In the genomic region with DNA sequence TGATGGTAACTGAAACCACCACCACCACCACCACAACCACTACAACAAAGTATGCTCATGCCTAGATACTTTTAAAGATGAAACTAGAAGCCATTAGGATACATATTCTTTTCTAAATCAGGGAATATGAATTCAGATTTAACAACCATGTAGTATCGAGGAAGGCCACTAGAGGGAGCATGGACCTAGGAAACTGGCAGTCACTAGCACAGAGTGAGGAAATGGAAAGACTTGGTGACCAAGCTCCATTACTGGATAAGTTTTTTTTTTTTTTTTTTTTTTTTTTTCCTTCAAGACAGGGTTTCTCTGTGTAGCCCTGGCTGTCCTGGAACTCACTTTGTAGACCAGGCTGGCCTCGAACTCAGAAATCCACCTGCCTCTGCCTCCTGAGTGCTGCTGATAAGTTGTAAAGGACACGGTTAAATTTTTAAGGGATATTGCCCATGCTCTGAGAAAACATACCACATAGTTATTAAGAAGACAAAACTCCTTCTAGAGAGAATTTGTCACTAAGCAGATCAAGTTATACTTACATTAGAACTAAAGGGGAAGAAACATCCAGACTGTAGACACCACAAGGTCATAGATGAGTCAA, we compare ENCODE assay signal across 9 mouse cellular contexts. TPM values are rescaled to one million over a fixed set of nuclear protein-coding genes. Genes with fewer than 3 reads are reported as not detected.
DNase-seq lines count a peak whose midpoint lies in the region; ATAC-seq and TF ChIP-seq lines count a peak whose summit lies in the region.
"Had no signal": no experiment of that assay in that cellular context is flagged by ENCODE, and none has a peak within 500 bp of the region (broad histone marks: within the 10 kb centered on the region; RNA-seq: fewer than 3 reads in every experiment).

No protein-coding gene starts in this region.

- POLR2A ChIA-PET in Patski (lab: Charles Lee), result no interaction called here

- H3K4me1 ChIP-seq in forebrain, embryonic 10.5 days, result no peaks in the 10 kb centered on the region
- H3K4me1 ChIP-seq in kidney, postnatal 0 days (replicated peaks; ENCODE audit: insufficient read depth, low read length), result no peaks in the 10 kb centered on the region
- H3K4me1 ChIP-seq in midbrain, embryonic 15.5 days, result no peaks in the 10 kb centered on the region

- peak; percentile 78 for TF ChIP-seq CTCF in Patski (IDR thresholded peaks at IDR 0.05)
- peak; percentile 87 for TF ChIP-seq CTCF in kidney, postnatal 0 days (IDR thresholded peaks at IDR 0.05; ENCODE audit: low read depth)

- WGBS in forebrain, embryonic 10.5 days, result 44% methylated on average over 3 of the region's 3 CpGs
- WGBS in kidney, postnatal 0 days, result 48% methylated on average over 3 of the region's 3 CpGs
- WGBS in midbrain, embryonic 15.5 days, result 53% methylated on average over 3 of the region's 3 CpGs

- in situ Hi-C loops in Patski (cut with MboI; ENCODE audit: low pct_unique_long_range_greater_than_20kb), result no loop called here

- CTCF ChIA-PET in Patski (lab: Charles Lee), result interaction anchor here (0.8 to 3.0 kb wide), 10 partner anchors 9 to 88 kb away, joined by 3 to 15 read pairs (median 4); no protein-coding TSS in a partner anchor

- H3K4me2 ChIP-seq in kidney, postnatal 0 days (ENCODE audit: low read length), result no peak overlapping the region
- H3K4me2 ChIP-seq in midbrain, embryonic 15.5 days, result no peak overlapping the region

- peak; percentile 75 for DNase-seq in layer of hippocampus, adult 11-12 months (ENCODE audit: low spot score)
- DNase-seq in layer of hippocampus, adult 8-10 months (ENCODE audit: low spot score in 2 of 2), result no peak
- peak; percentile 39 for DNase-seq in CD4-positive helper T cell, adult 2 months (ENCODE audit: low read depth, low spot score)
- DNase-seq in Patski (ENCODE audit: low read depth, low spot score), result peak; percentile 15
- DNase-seq in forebrain, embryonic 10.5 days (ENCODE audit: extremely low spot score, low spot score), result peak; percentile 17
- peak; percentile 84 for DNase-seq in kidney, postnatal 0 days (ENCODE audit: low spot score)
- DNase-seq in urinary bladder, adult 18-20 months (ENCODE audit: low spot score in 2 of 2), result no peak

- H3K27ac ChIP-seq in forebrain, embryonic 10.5 days, result no peak overlapping the region
- H3K27ac ChIP-seq in kidney, postnatal 0 days, result no peak overlapping the region
- H3K27ac ChIP-seq in midbrain, embryonic 15.5 days, result no peak overlapping the region

- H3K9ac ChIP-seq in kidney, postnatal 0 days (ENCODE audit: low read depth, low read length), result no peak overlapping the region
- no peak overlapping the region for H3K9ac ChIP-seq in midbrain, embryonic 15.5 days

- ATAC-seq in Patski, result peak; percentile 41
- ATAC-seq in kidney, postnatal 0 days (replicated peaks; ENCODE audit: low FRiP score, low read depth), result no peak
- ATAC-seq in midbrain, embryonic 15.5 days (replicated peaks), result peak; percentile 66; the same call in 1 of the 2 replicates

- H3K27me3 ChIP-seq in Patski, result peaks cover 8% of the 10 kb centered on the region
- no peaks in the 10 kb centered on the region for H3K27me3 ChIP-seq in forebrain, embryonic 10.5 days (ENCODE audit: poor library complexity, severe bottlenecking)
- no peaks in the 10 kb centered on the region for H3K27me3 ChIP-seq in kidney, postnatal 0 days (ENCODE audit: insufficient read depth, low read length)
- no peaks in the 10 kb centered on the region for H3K27me3 ChIP-seq in midbrain, embryonic 15.5 days (replicated peaks)

- no peaks in the 10 kb centered on the region for H3K36me3 ChIP-seq in forebrain, embryonic 10.5 days (replicated peaks)
- no peaks in the 10 kb centered on the region for H3K36me3 ChIP-seq in kidney, postnatal 0 days (ENCODE audit: insufficient read depth, low read length)
- no peaks in the 10 kb centered on the region for H3K36me3 ChIP-seq in midbrain, embryonic 15.5 days (replicated peaks)

- H3K9me3 ChIP-seq in forebrain, embryonic 10.5 days, result no peaks in the 10 kb centered on the region
- H3K9me3 ChIP-seq in kidney, postnatal 0 days (replicated peaks; ENCODE audit: low read length), result no peaks in the 10 kb centered on the region
- H3K9me3 ChIP-seq in midbrain, embryonic 15.5 days, result no peaks in the 10 kb centered on the region

- H3K4me3 ChIP-seq in forebrain, embryonic 10.5 days, result no peak overlapping the region
- no peak overlapping the region for H3K4me3 ChIP-seq in kidney, postnatal 0 days (replicated peaks; ENCODE audit: low read depth, low read length)
- H3K4me3 ChIP-seq in midbrain, embryonic 15.5 days, result no peak overlapping the region
- H3K4me3 ChIP-seq: myocyte had no signal

RNA-seq across cellular contexts. Expression of a gene that starts 12.7 kb away (rescaled TPM):
- 1 to 10 TPM in 2 of 4 experiments, under 1 TPM in 1, not detected in 1; 0.74 to 4.7 (median 3.5) TPM for total RNA-seq in layer of hippocampus, adult 8-10 months (2022)
- not detected for polyA plus RNA-seq in Patski (2021)
- not detected in 2 replicates for polyA plus RNA-seq in forebrain, embryonic 10.5 days (2016; fragmentation: Nextera tagmentation; extraction: Ambion mirVana)
- not detected in 2 replicates for polyA plus RNA-seq in kidney, postnatal 0 days (2015; fragmentation: Nextera tagmentation; extraction: Ambion mirVana)
- not detected in 2 replicates for polyA plus RNA-seq in midbrain, embryonic 15.5 days (2015; fragmentation: Nextera tagmentation; extraction: Ambion mirVana)
- polyA plus RNA-seq: myocyte had no signal

RNA-seq across cellular contexts. Expression of a gene that starts 14.4 kb away (rescaled TPM):
- 100 to 1,000 TPM; 103 to 150 (median 121) TPM for total RNA-seq in layer of hippocampus, adult 8-10 months (2022)
- polyA plus RNA-seq in Patski (2021), result 9.4 TPM
- 34.4 and 36.0 TPM in 2 replicates for polyA plus RNA-seq in forebrain, embryonic 10.5 days (2016; fragmentation: Nextera tagmentation; extraction: Ambion mirVana)
- polyA plus RNA-seq in kidney, postnatal 0 days (2015; fragmentation: Nextera tagmentation; extraction: Ambion mirVana), result 85.5 and 93.2 TPM in 2 replicates
- 135 and 139 TPM in 2 replicates for polyA plus RNA-seq in midbrain, embryonic 15.5 days (2015; fragmentation: Nextera tagmentation; extraction: Ambion mirVana)
- polyA plus RNA-seq: myocyte had no signal

RNA-seq across cellular contexts. Expression of a gene that starts 49.4 kb away (rescaled TPM):
- 100 to 1,000 TPM in 3 of 4 experiments, 10 to 100 TPM in 1; 99.3 to 111 (median 103) TPM for total RNA-seq in layer of hippocampus, adult 8-10 months (2022)
- polyA plus RNA-seq in Patski (2021), result 1.4 TPM
- polyA plus RNA-seq in forebrain, embryonic 10.5 days (2016; fragmentation: Nextera tagmentation; extraction: Ambion mirVana), result 19.1 and 19.6 TPM in 2 replicates
- 3.5 and 3.9 TPM in 2 replicates for polyA plus RNA-seq in kidney, postnatal 0 days (2015; fragmentation: Nextera tagmentation; extraction: Ambion mirVana)
- polyA plus RNA-seq in midbrain, embryonic 15.5 days (2015; fragmentation: Nextera tagmentation; extraction: Ambion mirVana), result 87.2 and 87.4 TPM in 2 replicates

Comparison
In these comparisons a context has a peak if more than half of its experiments do, and no peak if none do; other contexts are left out.
1. DNase-seq: peak in layer of hippocampus, adult 11-12 months (single experiment), CD4-positive helper T cell, adult 2 months (single experiment), Patski (single experiment), forebrain, embryonic 10.5 days (single experiment) and kidney, postnatal 0 days (single experiment); none in layer of hippocampus, adult 8-10 months (0 of 2) and urinary bladder, adult 18-20 months (0 of 2).